Mouse (Mus musculus) erythroid progenitor cell, adult 5-6 weeks (primary cell): ENCODE measurements around the gene Pias3. TPM values are rescaled to one million over a fixed set of nuclear protein-coding genes. Genes with fewer than 3 reads are reported as not detected.
"Not testable (repeated sequence)": the region's sequence is repeated elsewhere in the genome, so short reads cannot be mapped to it uniquely, and the experiment has no call there.

ENCODE experiments used
- ATAC-seq: replicated peaks from 2 replicates; pipeline ENCODE4 v1.8.0; 2016; ENCODE audit warnings: moderate number of reproducible peaks, mild to moderate bottlenecking, moderate TSS enrichment, inconsistent platforms; ENCODE audit not compliant: poor library complexity, low FRiP score, severe bottlenecking
- total RNA-seq, 2 experiments: library from RNA; stranded (forward) in 1 of 2; stranded (reverse) in 1 of 2; fragments of 150-400 nt in 1 of 2; fragments of 186-747, 209-891 nt in 1 of 2; gene quantifications; 2 replicates each; pipeline versions ENCODE4 v1.2.3 to v1.2.4; 2015 to 2017; ENCODE audit warnings: low replicate concordance in 2 of 2

The Pias3 gene
- total RNA-seq, 2 experiments from 2014 or later, result 1.3 TPM; not detected in 1

DNA sequence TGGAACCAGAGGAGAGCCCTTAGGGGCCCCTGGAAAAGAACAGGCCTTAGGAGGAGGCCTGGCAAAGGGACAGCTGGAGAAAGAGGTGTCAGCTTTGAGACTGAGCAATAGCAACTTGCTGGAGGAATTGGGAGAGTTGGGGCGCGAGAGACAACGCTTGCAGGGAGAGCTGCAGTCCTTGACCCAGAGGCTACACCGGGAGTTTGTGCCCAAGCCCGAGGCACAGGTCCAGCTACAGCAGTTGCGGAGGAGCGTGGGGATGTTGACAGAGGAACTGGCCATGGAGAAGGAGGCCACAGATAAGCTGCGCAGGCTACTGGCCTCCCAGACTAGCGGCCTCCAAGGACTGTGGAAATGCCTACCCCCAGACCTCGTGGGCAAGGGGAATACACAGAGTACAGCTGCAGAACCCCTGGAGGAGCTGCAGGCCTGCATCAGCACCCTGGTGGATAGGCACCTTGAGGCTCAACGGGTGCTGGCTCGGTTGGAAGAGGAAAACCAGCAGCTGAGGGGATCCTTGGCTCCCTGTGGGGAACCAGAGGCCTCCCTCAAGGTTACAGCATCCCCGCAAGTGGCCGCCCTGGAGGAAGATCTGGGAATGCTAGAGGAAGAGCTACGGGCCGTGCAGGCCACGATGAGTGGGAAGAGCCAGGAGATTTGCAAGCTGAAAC is 11.9 kb upstream of the Pias3 start:
- ATAC-seq, result no peak

DNA sequence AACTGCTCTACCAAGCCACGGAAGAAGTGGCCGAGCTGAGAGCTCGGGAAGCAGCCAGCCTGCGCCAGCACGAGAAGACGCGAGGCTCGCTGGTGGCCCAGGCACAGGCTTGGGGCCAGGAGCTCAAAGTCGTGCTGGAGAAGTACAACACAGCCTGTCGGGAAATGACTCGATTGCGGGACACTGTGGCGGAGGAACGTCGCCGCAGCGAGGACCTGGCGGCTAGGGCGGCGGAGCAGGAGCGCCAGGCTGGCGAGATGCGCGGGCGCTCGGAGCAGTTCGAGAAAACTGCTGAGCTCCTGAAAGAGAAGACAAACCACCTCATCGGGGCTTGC is 11.4 kb upstream of the Pias3 start:
- no peak for ATAC-seq

DNA sequence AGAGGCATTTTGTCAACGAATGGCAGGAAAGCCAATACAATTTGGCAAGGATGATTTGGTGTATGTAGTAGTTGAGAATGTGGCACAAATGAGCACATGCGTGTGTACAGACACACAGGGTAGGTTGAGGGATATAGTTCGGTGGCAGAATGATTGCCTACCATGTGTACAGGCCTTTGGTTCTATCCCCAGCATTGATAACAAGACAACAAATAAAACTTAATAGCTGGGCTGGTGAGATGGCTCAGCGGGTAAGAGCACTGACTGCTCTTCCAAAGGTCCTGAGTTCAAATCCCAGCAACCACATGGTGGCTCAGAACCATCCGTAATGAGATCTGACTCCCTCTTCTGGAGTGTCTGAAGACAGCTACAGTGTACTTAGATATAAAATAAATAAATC is 10.1 kb upstream of the Pias3 start:
- not testable (repeated sequence) for ATAC-seq

DNA sequence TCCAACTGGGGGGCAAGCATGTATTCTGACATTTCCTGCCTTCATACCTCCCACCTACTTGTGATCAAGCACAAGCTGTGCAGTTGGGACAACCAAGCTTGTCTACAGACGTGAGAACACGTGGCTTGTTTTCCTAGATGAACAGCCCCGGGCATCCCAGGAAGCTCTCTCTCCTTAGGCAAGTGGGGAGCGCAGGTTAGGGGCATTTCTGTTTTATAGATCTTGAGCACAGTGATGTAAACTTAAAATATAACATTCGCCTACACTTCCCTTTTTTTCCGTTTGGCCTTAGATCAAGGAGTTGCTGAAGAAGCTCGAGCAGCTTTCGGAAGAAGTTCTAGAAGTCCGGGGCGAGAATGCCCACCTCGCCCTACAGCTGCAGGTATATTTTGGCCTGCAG is 7.3 kb upstream of the Pias3 start:
- ATAC-seq, result no peak

DNA sequence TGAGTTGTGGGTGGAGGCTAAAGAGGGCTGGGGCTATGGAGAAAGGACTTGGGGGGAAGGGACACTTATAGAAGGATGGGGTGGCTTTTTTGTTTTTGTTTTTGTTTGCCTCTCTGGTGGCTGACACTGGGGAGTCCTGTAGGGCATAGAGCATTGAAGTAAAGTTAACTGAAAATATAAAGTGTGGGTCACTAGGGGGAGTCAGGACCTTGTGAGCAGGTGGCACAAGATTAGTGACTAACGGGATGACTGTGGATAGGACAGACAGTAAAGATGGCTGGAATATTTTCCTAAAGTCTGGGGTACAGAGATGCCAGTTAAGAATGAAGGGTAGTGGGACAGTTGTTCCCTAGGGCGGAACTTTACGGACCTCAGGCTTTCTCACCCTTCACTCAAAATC is 5.9 kb upstream of the Pias3 start:
- ATAC-seq, result no peak

DNA sequence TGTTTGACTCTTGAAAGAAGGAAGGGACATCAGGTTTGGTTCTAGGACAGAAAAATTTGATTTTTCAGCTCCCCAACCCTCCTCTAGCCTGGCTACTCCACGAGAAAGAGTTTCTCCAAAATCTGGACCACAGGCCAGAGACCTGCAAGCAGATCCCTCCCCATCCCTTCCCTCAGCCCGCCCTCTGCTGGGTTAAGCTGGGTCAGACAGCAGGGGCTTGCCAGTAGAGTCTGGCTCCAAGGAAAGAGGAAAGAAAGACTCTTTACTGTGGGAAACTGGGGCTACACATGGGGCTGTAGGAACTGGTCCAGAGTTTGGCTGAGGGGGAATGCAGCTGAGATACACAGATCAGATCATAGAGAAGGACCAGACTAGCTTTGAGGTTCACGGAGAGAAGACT is 3.7 kb upstream of the Pias3 start:
- ATAC-seq, result no peak

DNA sequence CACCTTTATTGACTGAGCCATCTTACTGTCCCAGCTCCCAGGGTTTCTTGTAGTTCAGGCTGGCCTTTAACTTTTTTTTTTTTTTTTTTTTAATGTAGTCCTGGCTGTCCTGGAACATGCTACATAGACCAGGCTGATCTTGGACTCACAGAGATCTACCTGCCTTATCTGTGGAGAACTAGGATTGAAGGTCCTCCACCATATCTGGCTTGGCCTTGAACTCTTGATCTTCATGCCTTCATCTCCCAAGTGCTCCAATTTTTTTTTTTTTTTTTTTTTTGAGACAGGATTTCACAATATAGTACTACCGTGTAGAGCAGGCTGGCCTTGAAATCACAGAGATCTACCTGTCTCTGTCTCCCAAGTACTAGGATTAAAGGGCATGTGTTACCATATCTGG is 2.6 kb upstream of the Pias3 start:
- ATAC-seq, result no peak

DNA sequence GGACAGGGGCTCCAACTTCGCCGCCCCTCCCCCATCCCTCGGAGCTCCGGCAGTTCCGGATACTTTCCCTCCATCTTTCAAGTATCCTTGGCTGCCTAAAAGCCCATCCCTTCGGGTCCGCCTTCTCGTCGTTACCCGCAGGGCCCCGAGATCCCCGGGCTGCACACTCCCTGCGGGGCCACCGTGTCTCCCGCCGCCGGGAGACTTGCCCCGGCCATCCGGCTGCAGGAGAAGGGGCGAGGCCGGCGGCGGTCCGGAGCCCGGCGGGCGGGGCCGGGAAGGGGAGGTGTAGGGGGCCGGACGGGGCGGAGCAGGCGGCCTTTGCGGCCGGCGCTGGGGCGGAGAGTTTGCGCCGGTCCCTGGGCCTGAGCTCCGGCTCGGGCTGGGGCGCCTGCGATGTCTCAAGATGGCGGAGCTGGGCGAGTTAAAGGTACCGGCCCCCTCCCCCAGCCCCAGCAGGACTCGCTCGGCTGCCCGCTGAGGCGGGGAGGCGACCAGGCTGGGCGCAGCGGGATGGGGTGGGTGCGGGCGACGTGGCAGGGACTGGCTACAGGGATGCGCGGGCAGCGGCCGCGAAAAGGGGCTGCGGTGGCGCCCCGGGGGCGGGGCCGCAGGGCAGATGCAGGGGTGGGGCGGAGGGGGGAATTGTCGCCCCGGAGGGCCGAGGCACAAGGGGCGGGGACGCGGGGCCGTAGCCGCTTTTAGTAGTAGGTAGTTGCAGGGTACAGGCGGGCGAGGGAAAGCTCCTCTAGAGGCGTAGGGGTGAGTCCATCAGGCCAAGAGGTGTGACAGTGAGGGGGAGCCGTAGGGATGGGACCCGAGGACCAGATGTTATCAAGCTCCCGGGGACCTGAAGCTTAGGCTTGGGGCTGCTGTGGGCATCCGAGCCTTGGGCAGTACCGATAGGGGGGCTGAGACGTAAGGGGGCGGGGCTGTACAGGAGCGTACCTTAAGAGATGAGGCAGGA is 865 bp downstream of the Pias3 start:
- peak; percentile 87 for ATAC-seq

DNA sequence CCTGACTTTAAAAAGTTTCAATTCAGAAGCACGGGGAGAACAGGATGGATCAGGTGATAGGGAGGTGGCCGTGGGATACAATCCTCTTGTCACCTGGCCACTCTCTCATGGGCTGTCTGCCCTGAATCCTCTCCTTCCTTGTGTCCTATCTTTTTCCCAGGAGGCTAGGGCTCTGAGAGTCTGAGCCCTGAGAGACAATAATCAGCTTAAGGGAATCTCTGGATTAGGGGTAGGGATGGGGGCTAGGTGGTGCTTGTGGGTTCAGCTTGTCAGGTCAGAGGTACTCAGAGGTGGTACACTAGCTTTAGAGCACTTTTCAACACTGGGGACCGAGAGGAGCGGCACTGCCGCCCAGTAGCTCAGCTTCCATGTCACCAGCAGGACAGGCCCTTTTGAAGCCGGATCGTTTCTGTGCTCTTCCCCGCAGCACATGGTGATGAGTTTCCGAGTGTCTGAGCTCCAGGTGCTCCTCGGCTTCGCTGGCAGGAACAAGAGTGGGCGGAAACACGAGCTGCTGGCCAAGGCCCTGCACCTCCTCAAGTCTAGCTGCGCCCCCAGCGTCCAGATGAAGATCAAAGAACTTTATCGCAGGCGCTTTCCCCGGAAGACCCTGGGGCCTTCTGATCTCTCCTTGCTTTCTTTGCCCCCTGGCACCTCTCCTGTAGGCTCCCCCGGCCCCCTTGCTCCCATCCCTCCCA is 3.0 kb downstream of the Pias3 start:
- ATAC-seq, result no peak

DNA sequence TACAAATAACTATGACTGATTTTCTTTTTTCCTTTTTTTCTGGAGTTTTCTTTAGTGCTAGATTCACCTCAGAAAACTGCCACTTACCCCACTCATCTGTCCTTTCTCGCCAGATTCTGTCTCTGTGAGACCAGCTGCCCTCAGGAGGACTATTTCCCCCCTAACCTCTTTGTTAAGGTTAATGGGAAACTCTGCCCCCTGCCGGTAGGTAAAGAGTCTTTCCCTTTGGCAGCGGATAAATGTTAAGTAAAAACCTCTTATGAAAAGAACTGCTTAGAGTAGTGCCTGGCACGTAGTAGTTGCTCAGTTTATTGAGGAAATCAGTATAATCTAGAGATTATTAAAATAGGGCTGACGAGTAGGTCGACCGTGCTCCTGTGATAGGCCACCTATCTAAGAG is 4.2 kb downstream of the Pias3 start:
- no peak for ATAC-seq

DNA sequence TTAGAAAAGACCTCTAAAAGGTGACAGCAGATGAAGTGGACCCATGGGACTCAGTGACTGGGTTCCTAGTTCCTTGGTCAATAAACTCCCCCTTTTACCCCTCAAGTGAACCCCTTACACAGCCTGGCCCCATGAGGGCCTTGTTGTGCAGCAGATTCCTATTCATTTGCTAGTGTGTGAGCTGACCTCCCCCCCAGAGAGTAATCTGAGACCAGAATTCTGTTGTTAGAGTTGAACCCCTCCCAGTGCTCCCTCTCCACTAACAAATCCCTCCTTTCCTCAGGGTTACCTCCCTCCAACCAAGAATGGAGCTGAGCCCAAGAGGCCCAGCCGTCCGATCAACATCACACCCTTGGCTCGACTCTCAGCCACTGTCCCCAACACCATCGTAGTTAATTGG is 4.8 kb downstream of the Pias3 start:
- no peak for ATAC-seq

DNA sequence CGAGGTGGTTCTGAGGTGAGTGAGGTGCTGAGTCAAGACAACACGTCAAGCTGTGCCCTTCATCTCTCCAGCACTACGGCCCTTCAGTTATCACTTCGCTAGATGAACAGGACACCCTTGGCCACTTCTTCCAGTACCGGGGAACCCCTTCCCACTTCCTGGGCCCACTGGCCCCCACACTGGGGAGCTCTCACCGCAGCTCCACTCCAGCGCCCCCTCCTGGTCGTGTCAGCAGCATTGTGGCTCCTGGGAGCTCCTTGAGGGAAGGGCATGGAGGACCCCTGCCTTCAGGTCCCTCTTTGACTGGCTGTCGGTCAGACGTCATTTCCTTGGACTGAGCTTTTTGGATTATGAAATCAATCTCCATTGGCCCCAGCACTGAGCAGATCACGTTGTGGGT is 8.6 kb downstream of the Pias3 start:
- ATAC-seq, result no peak

DNA sequence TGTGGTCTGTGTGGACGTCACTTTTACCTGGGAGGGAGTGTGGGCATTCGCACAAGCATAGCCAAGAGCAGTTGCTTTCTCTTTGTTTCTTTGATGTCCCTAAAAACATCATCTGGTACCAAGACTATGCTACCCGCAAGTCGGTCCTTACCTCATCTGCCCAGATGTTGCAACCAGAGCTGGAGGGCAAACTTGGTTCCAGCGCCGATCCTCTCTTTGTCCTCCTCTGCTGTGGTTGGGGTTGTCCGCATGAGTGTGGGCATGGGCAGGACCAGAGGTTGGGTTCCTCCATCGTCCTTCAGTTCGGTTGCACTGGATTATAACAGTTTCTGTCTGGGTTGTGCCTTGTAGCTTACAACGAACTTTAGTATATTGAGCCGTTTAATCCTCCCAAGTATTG is 10.0 kb downstream of the Pias3 start:
- ATAC-seq, result no peak

DNA sequence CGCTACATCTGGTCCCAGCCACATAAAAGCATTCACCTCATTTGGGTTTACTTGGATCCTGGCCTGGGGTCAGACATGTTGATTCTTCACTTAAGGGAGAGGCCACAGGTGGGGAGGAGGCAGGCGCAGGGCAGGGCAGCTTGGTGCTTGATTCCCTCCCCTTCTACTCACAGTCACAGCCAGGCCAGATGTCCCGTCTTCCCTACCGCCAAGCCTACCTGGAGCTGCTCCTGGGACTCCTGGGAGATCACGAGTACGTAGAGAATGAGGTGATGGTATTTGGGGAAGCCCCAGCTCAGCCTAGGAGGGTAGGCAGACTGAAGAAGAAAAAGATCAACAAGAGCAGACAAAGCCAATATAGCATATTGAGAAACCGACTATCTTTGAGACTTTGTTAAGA is 10.8 kb downstream of the Pias3 start:
- no peak for ATAC-seq

DNA sequence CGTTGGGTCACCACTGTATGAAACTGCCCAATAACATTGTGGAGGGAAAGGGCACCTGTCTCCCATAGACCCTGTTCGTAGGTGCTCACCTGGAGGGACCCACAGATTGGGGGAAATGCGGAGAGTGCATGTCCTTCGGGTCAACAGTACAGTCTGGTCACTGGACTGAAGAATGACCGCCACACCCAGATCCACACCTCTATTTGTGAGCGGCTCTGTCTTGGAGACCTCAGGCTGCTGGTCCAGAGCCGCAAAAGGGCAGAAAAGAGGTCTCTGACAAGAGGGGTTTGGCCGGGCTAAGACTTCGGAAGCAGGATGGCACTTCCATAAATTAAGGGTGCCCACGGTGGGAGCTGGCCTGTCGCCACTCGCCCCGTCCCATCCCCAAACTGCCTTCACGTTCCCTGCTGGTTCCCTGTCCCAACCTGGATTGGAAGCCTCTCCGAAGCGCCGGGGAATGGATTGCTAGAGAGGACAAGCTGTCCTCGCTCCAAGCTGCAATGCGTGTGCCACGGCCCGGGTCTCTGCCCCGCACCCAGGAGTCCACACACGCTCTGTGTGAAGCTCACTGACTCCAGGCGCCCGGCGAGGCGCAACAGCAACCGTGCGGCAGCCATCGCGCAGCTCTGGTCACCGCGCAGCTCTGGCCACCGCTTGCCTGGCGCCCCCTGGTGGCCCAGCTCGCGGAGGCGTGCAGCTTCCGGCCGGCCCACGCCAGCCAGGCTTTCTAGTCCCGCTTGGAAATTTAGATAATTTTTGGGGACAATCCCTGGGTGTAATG is 11.9 kb downstream of the Pias3 start, which contains the start of gene Nudt17:
Nudt17 (minus strand) TSS at position 660 of the 781 bp plus-strand sequence.
- peak; percentile 85 for ATAC-seq

DNA sequence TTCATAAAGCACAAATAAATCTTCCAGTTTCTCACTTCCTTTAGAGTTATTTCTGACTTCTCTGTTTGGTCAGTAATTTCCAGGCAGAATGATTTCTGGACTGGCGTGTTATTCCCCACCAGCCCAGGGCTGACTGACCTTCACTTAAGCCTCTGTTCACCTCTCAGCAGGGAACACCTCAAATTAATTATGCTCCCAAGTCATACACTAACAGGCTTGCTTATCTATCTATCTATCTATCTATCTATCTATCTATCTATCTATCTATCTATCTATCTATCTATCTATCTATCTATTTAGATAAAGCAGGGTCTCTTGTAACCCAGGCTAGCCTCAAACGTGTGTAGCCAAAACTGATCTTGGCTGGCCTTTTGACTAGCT is 12.5 kb downstream of the Pias3 start:
- no peak for ATAC-seq

DNA sequence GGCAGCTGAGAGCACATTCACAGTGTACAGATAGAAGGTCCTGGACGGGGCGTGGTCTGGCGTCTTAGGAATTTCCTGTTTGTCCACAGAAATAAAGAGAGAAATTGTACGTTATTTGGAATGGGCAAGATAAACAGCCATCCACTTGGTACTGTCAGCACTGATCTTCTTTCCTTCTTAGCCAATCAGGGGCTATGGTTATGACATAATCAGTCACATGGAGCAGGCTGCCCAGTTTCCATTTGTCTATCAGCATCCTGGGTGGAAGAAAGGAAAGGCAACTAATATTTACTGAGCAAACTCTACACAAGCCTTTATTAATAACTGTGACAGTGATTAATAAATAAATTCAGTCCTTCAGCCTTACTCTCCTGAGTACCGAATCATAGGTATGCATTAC is 18.1 kb downstream of the Pias3 start:
- no peak for ATAC-seq

DNA sequence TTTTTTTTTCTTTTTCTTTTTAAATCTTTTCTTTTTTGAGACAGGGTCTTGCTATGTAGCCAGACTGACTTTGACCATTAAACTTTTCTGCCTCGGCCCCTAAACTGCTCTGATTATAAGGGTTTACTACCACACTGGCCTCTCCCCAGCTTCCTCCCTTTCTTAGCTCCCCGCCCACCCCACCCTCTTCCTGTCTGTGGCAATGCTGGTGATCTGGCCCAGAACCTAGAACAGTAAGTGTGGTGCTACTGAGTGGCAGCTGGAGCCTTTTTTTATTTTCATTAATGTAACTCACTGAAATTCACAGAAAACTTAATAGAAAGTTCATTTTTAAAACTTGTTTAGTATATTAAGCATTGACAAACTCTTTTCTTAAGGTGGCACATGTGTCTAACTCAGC is 19.7 kb downstream of the Pias3 start:
- ATAC-seq, result no peak

DNA sequence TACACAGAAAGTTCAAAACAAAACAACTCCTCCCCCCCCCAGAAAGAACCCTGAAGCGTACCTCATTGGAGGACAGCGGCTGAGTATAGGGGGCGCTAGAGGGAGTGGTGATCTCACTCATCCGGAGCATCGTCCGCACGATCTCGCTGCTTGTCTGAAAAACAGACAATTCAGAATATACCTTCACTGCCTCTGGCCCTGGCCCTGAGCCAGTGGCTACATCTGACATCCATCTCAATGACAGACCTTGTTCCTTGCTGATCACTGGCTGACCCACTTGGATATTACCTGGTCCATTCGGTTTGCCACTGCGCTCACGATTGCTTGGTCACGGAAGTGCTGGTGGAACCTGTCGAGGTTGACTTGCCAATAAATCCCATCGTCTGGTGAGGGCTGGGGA is 23.0 kb downstream of the Pias3 start:
- no peak for ATAC-seq

DNA sequence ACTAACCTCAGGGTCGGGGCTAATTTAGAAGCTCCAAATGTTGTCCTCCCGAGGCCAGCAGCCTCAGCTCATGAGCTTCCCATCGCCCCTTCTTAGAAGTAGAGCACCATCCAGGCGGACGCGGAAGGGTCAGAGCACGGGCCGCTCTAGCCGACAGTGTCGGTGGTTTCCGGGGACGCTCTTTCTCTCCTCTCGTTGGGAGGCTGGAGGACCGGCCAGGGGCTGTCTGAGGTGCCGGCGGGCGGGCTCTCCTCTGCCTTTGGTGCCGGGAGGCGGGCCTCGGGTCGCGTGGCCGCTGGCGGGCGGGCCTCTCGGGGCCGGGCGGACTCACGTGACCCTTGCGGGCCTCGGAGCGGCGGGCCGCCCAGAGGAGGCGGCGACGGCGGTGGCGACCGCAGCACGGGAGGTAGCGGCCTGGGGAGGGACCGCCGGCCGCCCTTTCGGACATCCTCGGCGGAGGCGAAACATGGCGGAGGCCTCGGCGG is 31.2 kb downstream of the Pias3 start, which contains the start of the genes Polr3c and Rnf115:
Polr3c (minus strand) TSS at position 286 of the 485 bp plus-strand sequence.
Rnf115 (plus strand) TSS at position 322 of the 485 bp plus-strand sequence.
- ATAC-seq, result peak; percentile 93
